Mouse (Mus musculus) spleen, adult 18-20 months (tissue): ENCODE data around the gene Acot6.

Experiments
- DNase-seq, 2 experiments: peaks; one replicate each; pipeline ENCODE4 v3.0.0; 2022; ENCODE audit warnings: mixed read lengths in 2 of 2

Acot6 gene

DNA sequence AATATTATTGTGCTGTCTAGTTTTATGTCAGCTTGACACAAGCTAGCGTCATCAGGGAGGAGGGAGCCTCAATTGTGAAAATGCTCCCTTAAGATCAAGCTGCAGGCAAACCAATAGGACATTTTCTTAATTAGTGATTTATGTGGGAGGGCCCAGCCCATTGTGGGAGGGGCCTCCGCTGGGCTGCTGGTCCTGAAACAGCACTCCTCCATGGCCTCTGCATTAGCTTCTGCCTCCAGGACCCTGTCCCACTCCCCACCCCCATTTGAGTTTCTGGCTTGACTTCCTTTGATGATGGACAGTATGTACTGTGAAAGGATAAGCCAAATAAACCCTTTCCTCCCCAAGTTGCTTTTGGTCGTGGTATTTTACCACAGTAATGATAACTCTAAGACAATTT, 6.6 kb downstream of the Acot6 start:
- no peak for DNase-seq

DNA sequence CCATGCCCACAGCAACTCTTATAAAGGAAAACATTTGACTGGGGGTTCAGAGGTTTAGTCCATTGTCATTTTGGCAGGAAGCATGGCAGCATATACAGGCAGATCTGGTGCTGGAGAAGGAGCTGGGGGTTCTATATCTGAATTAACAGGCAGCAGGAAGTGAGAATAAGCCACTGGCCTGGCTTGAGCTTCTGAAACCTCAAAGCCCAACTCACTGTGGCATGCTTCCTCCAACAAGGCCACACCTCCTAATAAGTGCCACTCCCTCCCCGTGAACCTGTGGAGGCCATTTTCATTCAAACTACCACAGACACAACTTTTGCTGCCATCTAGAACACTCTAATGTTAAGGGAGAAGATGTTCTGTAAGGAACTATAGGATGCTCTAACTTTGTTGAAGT, 7.2 kb downstream of the Acot6 start:
- no peak for DNase-seq

DNA sequence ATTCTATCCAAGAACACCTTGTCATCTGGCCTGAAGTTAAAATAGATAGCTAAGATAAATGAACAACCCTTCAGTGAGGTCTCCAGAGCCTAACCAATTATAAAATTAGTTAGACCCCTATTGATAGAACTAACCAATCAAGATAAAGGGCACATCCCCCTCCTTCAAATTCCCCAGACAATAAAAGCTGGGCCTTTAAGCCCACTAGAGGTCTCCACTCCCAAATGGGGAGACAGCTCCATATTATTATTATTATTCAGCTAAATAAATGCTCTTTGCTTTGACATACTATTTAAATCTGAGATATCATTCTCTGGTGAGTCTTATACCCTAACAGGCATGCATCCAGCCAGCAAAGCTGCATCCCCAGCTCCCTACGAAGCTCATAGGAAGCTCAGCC, 9.5 kb downstream of the Acot6 start:
- no peak for DNase-seq

DNA sequence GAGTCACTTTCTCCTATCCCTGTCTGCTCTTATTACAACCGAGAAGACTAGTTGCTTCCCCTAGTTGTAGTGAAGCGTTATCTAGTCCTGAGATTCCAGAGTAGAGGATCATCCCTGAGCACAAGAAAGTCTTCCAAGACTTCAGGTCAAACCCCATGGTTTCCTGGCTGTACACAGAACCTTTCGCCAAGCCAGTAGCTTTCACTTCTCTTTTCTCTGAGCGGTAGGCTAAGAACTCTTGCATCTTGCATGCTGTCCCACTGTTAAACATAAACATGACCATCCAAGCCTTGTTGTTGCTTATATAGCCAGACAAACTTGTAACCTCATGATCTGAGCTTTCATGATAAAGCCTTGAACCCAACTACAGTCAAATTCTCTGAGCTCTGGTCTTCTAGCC, 10.4 kb downstream of the Acot6 start:
- DNase-seq: no peak

DNA sequence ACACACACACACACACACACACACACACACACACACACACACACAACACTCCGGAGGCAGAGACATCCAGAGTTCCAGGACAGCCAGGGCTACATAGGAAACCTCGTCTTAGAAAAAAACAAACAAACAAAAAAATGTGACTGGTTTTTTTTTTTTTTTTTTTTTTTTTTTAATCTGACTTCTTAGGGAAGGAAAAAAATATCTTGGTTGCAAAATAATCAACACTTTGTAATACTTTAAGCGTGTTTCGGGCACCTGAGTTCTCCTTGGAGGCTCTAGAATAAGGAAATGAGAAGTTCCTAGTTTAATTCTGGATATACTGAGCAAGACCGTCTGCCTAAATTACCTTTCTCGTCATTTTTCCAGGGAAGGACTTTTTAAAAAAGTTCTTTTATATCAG, 13.2 kb downstream of the Acot6 start:
- DNase-seq: no peak

DNA sequence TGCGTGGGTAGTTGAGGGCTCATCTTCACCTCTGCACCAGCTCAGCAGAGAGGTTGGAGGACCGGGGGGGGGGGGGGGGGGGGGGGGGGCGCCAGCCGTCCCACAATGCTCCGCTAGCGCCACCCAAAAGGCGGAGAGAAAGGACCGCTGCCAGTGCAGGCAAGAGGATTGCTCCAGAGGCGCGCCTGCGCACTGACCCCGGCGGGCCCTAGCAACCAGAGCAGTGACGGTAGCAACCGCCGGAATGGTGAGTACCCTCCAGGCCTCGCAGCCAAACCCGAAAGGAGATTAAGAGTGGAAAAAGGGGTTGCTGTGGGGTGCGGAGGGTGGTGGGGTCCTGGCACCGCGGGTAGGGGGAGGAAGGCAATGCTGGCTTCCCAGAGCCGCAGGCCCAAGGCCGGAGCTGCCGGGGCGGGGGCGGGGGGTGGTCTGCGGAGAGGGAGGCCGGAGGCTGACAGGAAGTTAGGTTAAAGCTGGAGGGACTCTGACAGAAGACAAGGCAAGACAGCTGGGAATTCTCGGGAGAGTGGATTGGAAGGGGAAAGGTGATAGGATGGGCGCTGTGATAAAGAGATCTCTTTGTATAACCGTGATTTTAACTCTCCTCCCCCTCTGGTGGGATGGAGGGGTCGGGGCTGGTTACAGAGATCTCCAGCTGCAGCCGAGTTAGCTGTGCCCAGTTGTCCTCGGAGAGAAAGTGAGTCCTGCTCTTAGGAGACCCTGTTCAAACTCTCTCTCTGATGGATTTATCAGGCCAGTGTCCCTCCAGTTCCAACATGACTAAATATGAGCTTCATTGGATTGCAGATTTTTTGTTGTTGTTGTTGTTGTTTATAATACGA, 13.9 kb downstream of the Acot6 start, which contains the start of gene Dnal1:
Gene Dnal1, plus strand, starts transcription at position 214 of the 842 bp plus-strand sequence.
- peak; percentile 58 to 68 for DNase-seq

DNA sequence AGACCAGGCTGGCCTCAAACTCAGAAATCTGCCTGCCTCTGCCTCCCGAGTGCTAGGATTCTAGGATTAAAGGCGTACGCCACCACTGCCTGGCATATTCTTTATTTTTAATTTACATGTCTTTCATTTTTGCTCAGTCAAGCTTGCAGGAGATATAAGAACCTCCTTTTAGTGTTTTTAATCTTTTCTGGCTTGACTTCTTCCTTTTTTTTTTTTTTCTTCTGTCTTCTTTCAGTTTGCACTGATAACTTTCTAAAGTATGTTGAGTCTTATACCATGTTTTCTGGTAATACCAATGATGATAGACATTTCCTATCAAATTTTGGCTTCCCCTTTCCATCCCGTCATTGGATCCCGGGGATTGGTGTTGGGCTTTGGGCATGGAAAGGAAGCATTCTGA, 19.1 kb downstream of the Acot6 start:
- no peak for DNase-seq

DNA sequence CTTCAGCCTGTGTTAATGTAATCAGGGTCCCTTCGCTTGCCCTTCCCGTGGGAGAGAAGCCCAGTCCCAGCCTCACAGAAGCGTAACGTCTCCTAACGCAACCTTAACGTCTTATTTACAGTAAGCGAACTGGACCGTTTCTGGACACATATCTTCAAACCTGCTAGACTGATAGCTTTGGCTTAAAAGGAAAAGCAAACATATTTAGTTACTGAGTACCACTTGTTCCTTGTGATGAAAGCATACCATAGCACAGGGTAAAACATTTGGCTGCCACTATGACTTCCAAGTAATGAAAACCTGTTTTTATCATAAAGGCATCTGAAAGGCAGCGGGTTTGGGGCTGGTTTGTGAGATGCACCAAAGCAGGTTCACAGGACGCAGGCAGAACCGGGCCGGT, 25.4 kb downstream of the Acot6 start:
- DNase-seq: no peak

DNA sequence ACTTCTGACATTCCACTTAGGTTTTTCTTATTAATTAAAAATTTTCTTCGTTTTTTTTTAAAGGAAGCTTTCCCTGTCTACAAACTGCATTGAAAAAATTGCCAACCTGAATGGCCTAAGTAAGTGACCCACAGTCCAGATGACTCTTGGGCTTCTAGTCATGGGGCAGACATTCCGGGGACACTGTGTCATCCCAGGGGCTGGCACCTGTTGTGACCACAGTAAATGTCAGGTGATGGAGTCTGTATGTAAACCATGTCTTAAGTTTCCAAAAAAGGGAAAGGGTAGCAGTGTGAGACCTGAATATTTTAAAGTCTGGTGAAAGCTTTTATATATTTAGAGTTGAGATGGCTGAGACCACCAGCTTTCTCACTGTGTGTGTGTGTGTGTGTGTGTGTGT, 26.4 kb downstream of the Acot6 start:
- DNase-seq: no peak

DNA sequence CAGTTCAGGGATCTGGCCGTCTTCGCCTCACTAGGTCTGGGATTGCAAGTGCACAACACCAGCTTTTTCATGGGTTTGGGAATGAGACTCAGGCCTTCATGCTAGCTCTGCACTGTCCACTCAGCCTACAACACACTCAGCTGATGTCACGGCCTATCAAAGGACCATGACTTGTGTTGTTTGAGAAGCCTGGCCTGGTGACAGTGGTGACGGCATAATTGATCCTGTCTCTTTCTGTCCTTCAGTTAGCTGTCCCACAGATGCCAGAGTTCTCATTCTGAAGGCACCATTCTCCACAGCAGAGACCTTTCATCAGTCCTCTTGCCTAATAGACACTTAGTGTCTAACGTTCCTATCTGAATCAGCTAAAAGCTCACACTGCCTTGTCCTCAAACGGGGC, 28.1 kb downstream of the Acot6 start:
- DNase-seq: no peak

DNA sequence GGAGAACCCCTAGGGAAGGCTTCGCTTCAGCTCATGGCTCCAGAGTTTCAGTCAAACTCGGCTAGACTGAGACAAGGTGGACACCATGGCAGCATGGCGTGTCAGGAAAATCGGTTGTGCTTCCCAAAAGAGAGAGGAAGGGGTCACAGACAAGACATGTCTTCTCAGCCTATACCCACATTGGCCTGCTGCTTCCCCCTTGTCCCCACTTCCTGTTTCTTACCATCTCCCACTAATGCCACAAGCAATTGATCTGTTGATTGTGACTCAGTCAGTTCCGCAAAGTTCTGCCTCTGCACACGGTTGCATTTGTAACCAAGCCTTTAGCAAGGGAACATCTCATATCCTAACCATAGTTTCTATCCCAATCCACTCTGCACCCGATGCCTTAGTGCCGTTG, 29.5 kb downstream of the Acot6 start:
- DNase-seq: no peak

DNA sequence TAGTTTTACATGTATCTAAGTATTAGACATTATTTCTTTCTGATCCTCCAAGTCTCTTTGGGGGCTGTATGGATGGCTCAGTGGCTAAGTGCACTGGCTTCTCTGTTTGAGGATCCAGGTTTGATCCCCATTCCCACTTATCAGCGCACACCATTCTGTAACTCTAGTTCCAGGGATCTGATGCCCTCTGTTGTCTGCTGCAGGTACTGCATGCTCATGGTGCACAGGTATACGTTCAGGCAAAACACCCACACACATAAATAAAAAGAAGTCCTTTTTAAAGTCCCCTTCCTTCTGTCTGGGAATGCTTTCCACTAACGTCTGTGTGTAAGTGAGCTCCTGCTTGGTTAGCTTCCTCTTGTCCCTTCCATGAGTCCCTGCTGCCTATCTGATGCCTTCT, 31.8 kb downstream of the Acot6 start:
- DNase-seq: no peak

DNA sequence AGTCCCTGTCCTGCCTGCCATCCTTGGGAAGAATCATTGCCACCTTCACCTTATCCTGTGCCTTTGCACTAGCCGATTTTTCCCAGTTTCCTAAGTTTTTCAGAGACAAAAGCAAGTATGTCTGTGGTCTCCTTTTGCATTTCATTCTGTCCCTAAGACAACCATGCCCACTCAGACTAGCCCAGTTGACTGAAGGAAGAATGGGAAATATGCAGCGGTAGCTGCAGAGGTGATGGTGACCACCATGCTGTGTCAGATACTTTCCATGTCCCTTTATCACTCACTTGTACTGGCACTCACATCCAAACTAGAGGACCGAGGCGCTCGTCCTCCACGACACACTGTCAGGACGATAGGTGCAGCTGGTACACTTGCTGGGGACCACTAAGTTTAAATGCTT, 36.7 kb downstream of the Acot6 start:
- DNase-seq: no peak

DNA sequence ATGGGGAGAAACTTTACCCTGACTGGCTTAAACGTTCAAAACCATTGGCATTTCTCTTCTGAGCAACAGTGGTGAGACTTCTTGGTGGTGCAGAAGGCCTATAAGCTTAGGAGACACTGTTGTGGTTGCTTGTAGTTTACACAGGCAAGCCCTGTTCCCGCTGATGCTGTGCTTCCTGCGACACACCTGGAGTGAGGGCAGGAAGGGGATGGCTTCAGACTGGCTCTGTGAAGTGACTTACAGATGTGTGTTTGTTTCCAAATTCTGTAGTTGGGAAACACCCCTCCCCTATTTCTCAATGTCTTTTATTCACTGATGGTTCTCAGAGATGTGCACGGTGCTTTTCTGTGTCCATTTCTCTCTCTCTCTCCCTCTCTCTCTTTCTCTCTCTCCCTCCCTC, 39.7 kb downstream of the Acot6 start:
- DNase-seq: no peak

DNA sequence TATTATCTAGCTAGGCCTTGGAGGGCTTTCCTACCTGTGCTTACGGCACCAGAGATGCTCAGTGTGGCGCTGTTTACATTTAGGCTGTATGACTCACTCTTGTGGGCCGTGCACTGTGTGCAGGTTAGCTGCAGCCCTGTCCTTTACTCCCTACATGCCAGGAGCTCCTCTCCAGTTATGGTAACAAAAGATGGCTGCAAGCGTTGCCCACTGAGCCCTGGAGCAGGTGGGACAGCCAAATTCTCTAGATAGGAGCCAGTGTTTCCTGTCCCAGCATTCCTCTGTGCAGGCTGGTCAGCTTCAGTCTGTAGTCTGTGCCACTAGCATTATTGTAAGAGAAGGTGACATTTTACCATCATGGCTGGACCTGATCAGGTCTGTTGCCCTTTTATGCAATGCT, 40.8 kb downstream of the Acot6 start:
- no peak for DNase-seq

DNA sequence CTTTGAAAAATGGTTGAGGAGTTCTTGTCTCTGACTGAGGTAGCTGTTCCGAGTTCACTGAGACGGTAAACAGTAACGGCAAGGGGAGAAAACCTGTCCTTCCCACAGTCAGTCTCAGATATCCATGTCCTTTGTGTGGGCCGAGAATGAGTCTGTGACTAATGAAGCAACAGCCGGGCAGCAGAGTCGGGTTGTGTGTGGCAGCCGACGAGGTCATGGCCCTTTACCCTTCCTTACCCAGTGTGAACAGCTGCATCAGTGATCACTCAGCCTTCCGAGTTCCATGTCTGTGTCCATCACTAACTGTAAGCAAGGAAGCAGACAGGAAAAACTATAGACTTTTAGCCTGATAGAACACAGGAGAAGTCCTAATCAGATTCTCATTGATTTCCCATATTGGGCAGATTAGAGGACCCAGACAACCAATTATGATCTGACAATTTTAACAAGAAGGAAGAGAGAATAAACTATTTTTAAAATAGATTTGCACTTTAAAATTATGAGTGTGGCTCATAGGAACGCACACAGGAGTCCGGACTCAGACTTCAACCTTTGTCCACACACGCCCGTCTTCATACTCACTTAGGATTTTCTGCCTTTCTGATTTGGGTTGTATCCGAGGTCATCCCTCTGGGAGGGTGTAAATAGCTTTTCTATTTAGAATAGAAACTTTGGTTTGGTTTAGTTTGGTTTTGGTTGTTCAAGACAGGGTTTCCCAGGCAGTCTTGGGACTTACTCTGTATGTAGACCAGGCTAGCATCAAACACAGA, 42.0 kb downstream of the Acot6 start:
- DNase-seq: no peak

DNA sequence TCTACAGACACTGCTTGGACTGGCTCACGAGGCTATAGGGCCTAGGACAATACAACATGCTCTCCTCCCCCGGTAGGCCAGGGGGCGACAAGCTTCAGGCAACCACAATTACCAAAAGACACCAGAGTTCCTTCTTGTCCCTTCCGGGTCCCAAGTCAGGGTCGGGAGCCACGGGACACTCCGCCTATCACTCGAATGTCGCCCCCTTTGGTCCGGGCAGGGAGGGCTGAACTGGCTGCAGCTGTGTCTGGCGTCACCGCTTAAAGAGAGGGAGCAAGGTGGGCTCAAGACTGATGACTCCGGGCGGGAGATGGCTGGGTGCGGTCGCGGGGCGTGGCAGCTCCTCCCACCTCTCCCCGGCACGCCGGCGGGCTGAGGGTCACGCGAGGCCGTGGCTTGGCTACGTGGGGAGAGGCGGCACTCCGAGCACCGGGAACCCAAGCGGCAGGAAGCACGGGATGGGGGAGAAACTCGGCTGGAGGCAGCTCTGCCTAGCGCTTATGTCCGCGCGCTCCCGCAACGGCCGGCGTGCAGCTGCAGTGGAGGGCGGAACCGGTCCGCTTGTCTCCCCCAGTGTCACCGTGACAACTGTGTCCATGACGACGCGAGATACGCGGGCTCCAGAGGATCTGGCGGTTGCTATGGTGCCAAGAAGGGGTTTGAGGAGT, 47.6 kb downstream of the Acot6 start, which contains the start of gene Pnma1:
Gene Pnma1, minus strand, starts transcription at position 536 of the 668 bp plus-strand sequence.
- peak; percentile 46 to 57 for DNase-seq

DNA sequence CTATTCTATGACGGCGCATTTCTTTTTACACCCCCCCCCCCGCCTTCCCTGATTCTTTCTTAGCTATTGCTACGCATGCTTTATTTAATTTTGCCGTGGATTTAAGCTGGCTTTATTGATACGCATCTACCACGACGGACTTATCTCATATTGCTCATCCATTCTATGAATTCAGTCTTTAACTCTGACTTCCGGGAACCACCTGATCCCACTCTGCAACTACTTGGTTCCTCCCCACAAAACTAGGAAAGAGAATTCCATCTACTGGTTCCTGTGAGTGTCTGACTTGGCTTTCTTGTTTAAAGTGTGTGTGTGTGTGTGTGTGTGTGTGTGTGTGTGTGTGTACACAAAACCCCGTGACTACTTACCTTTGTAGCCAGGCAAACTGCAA, 48.2 kb downstream of the Acot6 start:
- DNase-seq: no peak

DNA sequence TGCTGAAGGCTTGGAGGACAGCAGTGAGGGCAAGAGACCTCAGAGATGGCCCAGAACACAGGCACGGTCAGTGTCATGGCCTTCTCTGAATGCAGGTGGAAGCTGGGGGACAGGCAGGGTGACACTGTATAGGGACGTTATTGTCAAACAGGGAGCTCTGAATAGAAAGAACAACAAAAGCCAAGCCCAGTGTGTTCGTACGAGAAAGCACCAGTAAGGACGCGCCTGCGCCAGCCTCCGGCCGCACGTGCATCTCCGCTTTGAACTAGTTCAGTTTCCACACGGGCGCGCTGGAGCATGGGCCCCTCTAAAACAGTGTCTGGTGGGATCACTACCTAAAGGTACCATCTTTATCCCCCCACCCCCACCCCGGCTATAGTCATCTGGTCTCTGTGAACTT, 49.5 kb downstream of the Acot6 start:
- DNase-seq: no peak

DNA sequence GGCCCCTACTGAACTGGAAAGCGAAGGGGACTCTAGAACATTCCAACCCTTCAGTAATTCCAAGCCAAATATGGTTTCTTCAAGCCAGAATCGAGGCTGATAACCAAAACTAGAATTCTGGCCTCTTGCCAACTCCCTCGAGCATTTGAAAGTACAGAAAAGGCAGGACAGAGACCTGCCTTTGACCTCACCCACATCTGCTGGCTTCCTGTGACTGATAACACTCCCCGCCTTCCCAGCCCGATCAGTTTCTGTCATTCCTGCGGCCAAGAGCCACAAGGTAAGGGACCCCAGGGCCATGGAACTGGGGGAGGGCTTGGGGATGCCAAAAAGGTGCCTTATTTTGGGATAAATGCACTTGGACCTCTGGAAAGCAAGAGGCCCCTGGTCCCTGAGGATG, 50.5 kb downstream of the Acot6 start:
- no peak for DNase-seq

DNA sequence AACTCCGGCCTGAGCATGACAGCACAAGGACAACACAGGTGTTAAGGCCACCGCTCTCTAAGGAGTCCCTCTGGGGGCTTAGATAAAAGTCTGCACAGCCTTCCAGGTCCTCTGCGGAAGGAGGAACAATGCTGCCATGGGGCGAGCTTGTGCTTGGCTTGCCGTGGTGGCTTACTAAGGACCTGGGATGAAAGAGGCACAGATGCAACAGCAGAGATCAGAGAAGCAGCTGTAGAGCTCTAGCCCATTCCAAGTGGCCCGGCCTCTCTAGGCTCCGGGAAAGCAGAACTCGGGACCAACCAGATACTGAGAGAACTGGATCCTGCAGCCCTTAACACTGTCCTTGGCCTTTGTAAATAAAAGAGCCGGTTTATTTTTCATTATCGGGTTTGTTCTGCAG, 51.5 kb downstream of the Acot6 start:
- no peak for DNase-seq

DNA sequence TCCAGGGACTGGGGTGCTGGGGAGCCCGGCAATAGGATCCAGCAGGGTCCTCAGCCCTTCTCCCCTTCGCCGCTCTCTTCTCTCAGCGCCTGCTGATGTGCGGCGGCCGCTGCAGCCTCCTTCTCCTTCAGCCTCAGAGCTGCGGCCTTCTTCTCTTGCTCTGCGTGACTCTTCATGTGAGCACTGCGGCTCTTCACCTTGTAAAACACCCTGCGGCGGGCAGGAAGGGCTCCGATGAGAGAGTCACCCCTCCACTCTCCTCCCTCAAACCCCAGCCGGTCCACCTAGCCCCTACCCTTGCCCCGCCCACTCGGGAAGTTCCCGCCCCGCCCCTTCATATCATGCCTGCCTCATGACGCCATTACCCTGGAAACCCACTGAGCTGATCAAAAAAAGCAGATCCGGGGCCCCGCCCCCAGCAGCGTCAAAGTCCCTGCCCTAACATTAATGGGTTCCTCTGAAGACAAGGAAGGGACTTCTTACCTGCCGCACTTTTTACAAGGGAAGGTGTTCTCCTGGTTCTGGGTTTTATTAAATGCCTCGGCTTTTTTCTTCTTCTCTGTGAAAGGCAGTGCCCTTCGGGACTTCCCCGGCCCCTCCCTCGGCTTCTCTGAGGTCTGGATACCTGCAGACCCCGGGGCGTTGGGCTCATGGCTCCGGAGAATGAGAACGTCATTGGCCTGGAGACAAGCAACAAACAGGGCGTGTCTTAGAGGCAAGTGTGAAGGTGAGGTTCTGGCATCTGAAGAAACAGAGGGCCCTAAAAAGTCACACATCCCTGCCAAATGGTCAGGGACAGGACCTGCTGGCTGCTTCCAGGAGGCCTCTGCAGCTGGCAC, 52.1 kb downstream of the Acot6 start:
- DNase-seq: no peak

DNA sequence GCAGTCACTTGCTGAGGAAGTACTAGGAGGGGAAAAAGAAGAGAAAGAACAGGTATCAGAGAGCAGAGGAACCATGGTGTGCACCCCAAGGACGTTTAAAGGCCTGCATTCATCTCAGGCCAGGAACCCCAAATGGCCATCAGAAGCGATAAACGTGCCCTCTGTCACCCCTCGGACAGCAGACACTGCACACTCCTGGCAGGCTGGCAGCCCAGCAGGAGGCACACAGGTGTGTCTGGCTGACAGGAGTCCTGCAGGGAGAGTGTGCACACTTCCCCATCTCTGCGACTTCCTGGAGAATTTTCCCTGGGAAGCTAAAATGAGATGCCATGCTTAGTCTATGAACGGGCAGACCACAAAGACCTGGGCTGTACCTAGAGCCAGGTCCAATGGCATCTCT, 53.0 kb downstream of the Acot6 start:
- DNase-seq: no peak
